Mouse (Mus musculus): ENCODE results near the gene Endou.

DNA sequence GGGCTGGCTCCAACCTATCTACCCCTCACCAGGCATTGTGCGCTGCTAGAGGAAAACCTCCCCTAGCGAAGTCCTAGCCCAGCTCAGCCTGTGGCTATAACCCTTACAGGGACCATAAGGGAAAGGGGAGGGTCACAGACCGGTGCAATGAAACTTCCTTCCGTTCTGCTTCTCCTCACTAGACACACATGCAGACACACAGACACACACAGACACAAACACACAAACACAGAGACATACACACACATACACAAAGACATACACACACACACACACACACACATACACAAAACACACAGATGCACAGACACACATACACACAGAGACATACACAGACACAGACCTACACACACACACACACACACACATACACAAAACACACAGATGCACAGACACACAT lies 11.5 kb upstream of the Endou start:
- TF ChIP-seq CTCF (IDR thresholded peaks at IDR 0.05; ENCODE audit: low read depth, low read length): no peak
- TF ChIP-seq POLR2A (IDR thresholded peaks at IDR 0.05; ENCODE audit: borderline replicate concordance, low read depth, low read length): no peak

Data from bone marrow macrophage, adult 2 months (primary cell).